Mouse (Mus musculus): ENCODE measurements around the gene Tbc1d15.

The Tbc1d15 gene

GRCm38 (mm10) chr10:115251088-115251934 lies at the start of gene Tbc1d15:
Tbc1d15 (minus strand) TSS chr10:115251467.
- DNase-seq (ENCODE audit: low spot score): peak; percentile 99

DNA sequence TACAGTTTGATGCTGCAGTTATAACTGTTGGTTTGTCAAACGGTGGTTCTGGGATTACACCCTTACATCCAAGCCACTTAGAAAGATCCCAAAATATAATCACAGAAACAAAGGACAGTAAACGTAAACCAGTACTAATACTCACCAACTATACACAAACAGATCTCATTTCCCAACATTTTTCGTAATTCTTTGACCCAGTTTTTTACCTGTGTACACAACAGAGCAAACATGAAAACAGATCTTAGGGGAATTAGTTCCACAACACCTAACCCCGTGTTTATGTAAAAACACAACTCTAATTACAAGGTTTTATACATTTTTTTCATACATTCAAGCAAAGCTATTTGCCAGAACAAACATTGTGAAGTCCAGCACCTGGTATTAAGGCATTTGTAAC lies 47.4 kb upstream of the Tbc1d15 start:
- DNase-seq (ENCODE audit: low spot score): no peak

GRCm38 (mm10) chr10:115297582-115297981 lies 46.3 kb upstream of the Tbc1d15 start:
- DNase-seq (ENCODE audit: low spot score): no peak

DNA sequence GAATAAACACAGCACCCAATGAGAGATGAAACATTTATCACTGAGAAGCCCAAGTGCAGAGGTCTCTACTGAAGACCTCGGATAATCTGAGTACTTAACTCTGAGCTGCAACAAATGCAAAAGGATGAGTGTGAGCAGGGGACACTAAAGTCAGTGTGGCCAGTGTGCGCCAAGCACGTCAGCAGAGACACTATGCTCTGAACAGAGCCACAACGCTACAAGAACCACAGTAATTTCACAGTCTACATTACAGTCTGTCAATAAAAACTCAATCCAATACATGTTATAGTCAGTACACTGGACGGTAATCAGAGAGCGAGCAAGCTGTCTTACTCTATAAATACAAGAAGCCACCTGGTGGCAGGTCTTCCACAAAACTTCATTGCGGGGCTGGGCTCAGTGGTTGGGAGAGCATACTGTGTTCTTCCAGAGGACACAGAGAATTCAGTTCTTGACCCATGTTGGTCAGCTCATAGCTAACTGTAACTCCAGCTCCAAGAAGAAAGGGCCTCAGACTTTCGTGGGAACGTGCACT lies 45.2 kb upstream of the Tbc1d15 start:
- DNase-seq (ENCODE audit: low spot score): no peak

GRCm38 (mm10) chr10:115295162-115295561 lies 43.9 kb upstream of the Tbc1d15 start:
- DNase-seq (ENCODE audit: low spot score): no peak

- no peak for DNase-seq (ENCODE audit: low spot score)
These were observed 43.4 kb upstream of the Tbc1d15 start for GRCm38 (mm10) chr10:115294715-115295114.

DNA sequence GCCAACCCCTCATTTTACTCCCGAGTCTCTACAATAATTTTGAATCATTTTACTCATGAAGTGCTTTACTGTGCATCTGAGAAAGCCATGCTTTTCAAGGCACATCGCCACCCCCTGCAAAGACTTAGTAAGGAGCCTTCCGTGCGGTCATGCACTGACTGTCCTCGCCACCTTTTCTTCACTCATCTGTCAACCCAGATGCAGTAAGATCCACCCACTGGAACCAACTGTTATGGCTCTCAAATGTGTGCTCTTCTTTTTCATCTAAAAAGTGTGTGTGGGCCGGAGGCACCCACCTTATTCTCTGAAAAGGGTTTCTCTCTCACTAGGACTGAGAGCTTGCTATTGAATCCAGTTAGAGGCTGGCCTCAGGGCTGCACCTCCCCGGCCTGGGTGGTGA lies 42.7 kb upstream of the Tbc1d15 start:
- no peak for DNase-seq (ENCODE audit: low spot score)

- no peak for DNase-seq (ENCODE audit: low spot score)
These were observed 39.4 kb upstream of the Tbc1d15 start for GRCm38 (mm10) chr10:115290671-115291070.

- DNase-seq (ENCODE audit: low spot score): no peak
These were observed 37.6 kb upstream of the Tbc1d15 start for GRCm38 (mm10) chr10:115288856-115289255.

- DNase-seq (ENCODE audit: low spot score): no peak
These were observed 32.9 kb upstream of the Tbc1d15 start for GRCm38 (mm10) chr10:115284170-115284569.

DNA sequence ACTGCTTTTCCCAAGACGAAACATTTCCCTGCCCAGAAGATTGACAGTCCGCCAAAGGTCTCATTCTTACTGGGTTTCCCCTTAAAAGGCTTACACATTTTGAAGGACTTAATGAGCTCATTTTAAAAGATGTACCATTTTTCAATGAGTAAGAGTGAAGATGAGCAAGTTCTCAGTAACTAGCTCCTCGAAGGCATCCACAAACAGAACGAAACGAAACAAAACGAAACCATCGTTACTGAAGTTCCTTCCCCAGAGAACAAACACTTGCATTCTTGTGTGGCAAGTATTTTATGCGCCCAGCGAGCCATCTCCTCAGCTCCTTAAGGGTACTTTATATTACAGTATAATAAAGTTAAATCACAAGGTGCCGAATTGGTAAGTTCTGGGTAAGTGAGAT lies 30.1 kb upstream of the Tbc1d15 start:
- DNase-seq (ENCODE audit: low spot score): no peak

DNA sequence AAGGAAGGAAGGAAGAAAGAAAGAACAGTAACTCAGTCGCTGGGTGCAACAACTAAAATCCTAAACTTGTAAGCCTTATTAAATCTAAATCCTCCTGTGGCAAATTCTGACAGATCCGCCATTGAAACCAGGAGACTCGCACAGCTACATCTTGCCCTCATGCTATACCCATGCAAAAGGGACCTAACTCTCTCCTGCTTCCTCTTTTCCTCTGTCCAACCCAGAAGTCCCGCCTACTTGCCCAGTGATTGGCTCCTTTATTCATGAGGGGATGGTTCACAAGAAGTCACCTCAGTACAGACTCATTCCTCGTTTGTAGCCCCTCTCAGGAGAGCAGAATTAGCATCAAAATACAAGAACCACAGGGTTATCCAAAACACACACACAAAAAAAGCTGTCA lies 20.4 kb upstream of the Tbc1d15 start:
- no peak for DNase-seq (ENCODE audit: low spot score)

- DNase-seq (ENCODE audit: low spot score): no peak
These were observed 19.5 kb upstream of the Tbc1d15 start for GRCm38 (mm10) chr10:115270612-115271390.

GRCm38 (mm10) chr10:115262926-115263562 lies 11.8 kb upstream of the Tbc1d15 start:
- no peak for DNase-seq (ENCODE audit: low spot score)

- no peak for DNase-seq (ENCODE audit: low spot score)
These were observed 11.0 kb upstream of the Tbc1d15 start for GRCm38 (mm10) chr10:115262261-115262660.

GRCm38 (mm10) chr10:115261428-115261827 lies 10.2 kb upstream of the Tbc1d15 start:
- no peak for DNase-seq (ENCODE audit: low spot score)

DNA sequence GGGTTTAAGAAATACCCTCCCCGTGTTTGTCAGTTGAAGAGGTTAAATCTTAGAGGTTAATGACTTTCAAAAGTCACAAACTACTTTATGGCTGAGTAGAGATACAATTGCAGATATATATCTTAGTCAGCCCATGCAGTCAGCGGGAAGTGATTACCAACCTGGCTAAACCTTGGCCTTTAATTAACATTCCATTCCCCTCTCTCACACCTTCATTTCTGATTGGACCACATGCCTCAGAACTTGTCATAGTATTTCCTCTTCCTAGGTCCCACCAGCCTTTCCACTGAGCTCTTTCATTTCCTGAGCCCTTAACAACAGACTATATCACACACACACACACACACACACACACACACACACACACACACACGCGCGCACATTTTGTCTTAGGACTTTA lies 4.9 kb upstream of the Tbc1d15 start:
- no peak for DNase-seq (ENCODE audit: low spot score)

DNA sequence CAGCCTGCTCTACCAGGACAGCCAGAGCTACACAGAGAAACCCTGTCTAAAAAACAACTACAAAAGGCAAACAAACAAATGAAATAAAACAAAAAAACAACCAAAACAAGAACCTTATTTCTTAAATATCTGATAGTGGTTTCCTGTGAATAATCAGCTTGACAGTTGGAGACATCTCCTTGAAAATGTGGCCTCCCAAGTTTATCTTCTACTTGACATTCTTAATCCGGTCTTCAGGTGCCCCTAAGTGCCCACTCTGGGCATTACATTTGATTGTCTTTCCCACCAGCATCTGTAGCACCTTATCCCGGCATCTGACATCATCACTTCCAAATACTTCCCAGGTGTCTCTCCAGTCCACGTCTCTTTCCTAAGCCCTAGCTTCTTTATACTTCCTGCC lies 2.3 kb upstream of the Tbc1d15 start:
- no peak for DNase-seq (ENCODE audit: low spot score)

DNA sequence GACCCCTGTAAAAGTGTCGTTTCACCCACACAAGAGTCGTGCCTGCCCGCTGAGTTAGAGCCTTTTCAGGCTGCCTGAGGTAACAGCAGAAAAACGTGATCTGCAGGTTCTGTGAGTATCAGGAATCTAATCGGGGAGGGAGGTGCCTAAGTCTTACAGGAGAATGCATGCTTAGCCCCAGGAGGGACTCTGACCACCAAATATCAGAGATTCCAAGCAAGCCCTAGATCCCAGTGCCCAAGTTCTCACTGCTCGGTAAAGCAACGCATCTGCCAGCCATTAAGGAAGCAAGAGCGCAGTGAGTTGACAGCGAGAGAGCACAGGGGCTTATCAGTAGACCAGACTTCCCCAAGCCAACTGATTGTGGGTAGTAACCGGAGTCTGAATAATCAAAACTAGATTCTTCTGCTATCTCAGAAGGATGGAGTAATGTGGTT lies 1.1 kb upstream of the Tbc1d15 start:
- peak; percentile 45 for DNase-seq (ENCODE audit: low spot score)

- DNase-seq (ENCODE audit: low spot score): no peak
These were observed 806 bp downstream of the Tbc1d15 start for GRCm38 (mm10) chr10:115250235-115251087.

DNA sequence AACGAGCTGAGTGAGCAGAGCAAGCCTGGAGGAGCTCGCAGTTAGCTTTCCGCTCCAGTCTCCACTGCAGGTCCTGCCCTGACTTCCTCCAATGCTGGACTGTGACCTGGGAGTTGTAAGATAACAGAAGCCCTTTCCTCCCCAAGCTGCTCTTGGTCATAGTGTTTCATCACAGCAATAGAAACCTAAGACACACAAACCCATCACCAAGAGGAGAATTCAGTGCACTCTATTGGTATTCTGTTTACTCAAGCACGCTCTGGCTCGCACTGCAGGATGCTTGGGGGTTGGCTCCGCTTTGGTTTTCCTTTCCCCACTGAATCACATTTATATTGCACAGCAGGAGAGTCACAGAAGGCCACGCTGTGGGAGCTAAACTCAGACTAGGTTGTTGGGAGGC lies 3.2 kb downstream of the Tbc1d15 start:
- DNase-seq (ENCODE audit: low spot score): no peak
